Mouse (Mus musculus) heart, adult 2 months (tissue): ENCODE data around the gene Lrrc32.

Experiments used
- CTCF ChIP-seq: fragments of 200-600 bp; IDR thresholded peaks from 2 replicates; pipeline ENCODE4 v1.8.1; 2022; ENCODE audit warnings: antibody characterized with exemption, mild to moderate bottlenecking, moderate library complexity
- POLR2A ChIP-seq: fragments of 200-500 bp; IDR thresholded peaks from 2 replicates; pipeline ENCODE4 v1.6.1; 2011; ENCODE audit warnings: mild to moderate bottlenecking, low read depth, low read length, control low read depth; ENCODE audit not compliant: insufficient read depth

GRCm38 (mm10) chr7:98532981-98533380 is 43.9 kb downstream of the Lrrc32 start:
- TF ChIP-seq CTCF (no peak), POLR2A (no peak)
